Mouse (Mus musculus) bone marrow, adult 2 months (tissue): ENCODE data around the gene Sf3b2. TPM values are rescaled to one million over a fixed set of nuclear protein-coding genes. Genes with fewer than 3 reads are reported as not detected.
A peak's percentile ranks its signal among the peaks of the same experiment; 100 is the strongest.

Experiments used
- H3K27ac ChIP-seq: fragments of 200-500 bp; 2 replicates; pipeline ENCODE4 v1.5.1; 2012; ENCODE audit warnings: low read depth, mild to moderate bottlenecking, control low read depth, inconsistent platforms, low read length; ENCODE audit not compliant: control insufficient read depth, poor library complexity, insufficient read depth
- H3K4me1 ChIP-seq: fragments of 200-500 bp; 2 replicates; pipeline ENCODE4 v1.6.1; 2011; ENCODE audit warnings: low read length; ENCODE audit not compliant: control insufficient read depth, insufficient read depth
- H3K4me3 ChIP-seq: fragments of 200-500 bp; replicated peaks from 2 replicates; pipeline ENCODE3; 2011; ENCODE audit warnings: mild to moderate bottlenecking, low read depth, low read length, control low read depth; ENCODE audit not compliant: control insufficient read depth
- CTCF ChIP-seq: fragments of 200-500 bp; IDR thresholded peaks from 2 replicates; pipeline ENCODE4 v1.5.1; 2011; ENCODE audit warnings: low read length, control low read depth; ENCODE audit not compliant: control insufficient read depth, insufficient read depth
- POLR2A ChIP-seq: fragments of 200-500 bp; IDR thresholded peaks from 2 replicates; pipeline ENCODE4 v1.6.1; 2011; ENCODE audit warnings: low read depth, mild to moderate bottlenecking, control low read depth, low read length, borderline replicate concordance; ENCODE audit not compliant: control insufficient read depth
- WGBS: fragments of 180-500 bp; shearing (Covaris S2); methylation state at CpG from one replicate; pipeline ENCODE4 v1.1.7; 2018; 5-methylcytosine and 5-hydroxymethylcytosine counted together
- polyA plus RNA-seq: library from polyadenylated mRNA; stranded (reverse); fragments of >200 nt; gene quantifications from 2 replicates; pipeline ENCODE4 v1.2.4, GENCODE M21; 2011; ENCODE audit warnings: low replicate concordance; ENCODE audit not compliant: missing spikeins, insufficient read depth, insufficient read length

Gene Sf3b2
- polyA plus RNA-seq, 1 experiment = 101 TPM

DNA sequence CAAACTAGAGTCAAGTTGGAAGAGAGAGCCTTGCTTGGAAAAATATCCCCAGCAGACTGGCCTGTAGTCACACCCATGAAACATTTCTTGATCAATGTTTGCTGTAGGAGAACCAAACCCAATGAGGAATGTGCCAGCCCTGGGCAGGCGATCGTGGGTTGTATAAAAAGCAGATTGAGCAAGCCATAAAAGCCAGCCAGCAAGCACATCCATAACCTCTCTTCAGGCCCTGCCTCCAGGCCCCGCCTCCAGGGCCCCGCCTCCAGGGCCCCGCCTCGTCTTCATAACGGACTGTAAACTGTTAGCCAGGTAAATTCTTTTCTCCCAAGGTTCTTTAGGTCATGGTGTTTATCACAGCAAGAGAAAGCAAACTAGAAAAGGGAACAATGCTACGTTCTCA is 16.9 kb downstream of the Sf3b2 start:
- no peak for TF ChIP-seq CTCF
- no peak for TF ChIP-seq POLR2A
- no peak overlapping the region for H3K4me3 ChIP-seq
- WGBS = 65% methylated on average over 8 of the region's 8 CpGs

DNA sequence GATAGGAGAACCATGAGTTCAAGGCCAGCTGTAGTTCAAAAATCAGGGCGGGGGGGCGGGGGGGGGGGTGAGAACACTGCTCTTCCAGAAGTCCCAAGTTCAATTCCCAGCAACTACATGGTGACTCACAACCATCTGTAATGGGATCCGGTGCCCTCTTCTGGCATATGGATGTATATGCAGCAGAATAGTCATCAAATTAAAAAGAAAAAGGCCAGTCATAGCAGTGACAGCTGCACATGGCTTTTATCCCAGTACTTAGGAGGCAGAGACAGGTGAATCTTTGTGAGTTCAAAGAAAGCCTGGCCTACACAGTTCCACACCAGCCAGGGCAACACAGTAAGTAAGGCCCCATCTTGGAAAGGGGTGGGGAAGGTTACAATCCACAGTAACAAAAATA is 18.1 kb downstream of the Sf3b2 start:
- TF ChIP-seq CTCF (no peak), POLR2A (no peak)
- WGBS = 86% methylated on average over 3 of the region's 3 CpGs
- Histone ChIP-seq H3K27ac (no peak overlapping the region), H3K4me3 (no peak overlapping the region), H3K4me1 (peaks cover 3% of the 10 kb centered on the region; the same call in 1 of the 2 replicates)

More for the DNA sequence above, 16.9 kb downstream of the Sf3b2 start:
- H3K4me1 ChIP-seq = peaks cover 3% of the 10 kb centered on the region
- no peak overlapping the region for H3K27ac ChIP-seq

DNA sequence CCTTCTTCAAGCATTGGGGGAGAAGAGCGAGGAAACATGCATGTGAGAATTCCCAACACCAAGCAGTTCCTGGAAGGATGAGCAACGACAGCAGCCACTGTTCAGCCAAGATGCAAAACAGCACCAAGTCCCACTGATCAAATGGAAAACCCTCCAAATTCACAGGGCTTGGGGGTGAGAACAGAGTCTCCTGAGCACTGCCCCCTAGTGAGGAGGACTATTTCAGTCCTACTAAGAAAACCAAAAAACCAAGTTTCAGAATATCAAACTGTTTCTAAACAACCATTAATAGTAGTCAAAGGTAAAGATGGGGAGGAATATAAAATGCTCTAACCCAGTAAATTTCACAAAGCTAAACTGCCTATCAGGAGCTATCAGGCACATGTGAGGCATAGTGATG is 18.7 kb downstream of the Sf3b2 start:
- TF ChIP-seq POLR2A = no peak
- TF ChIP-seq CTCF = no peak
- 93% methylated on average over 2 of the region's 2 CpGs for WGBS
- H3K4me3 ChIP-seq = no peak overlapping the region
- H3K27ac ChIP-seq = no peak overlapping the region
- H3K4me1 ChIP-seq = peaks cover 4% of the 10 kb centered on the region; the same call in 1 of the 2 replicates

DNA sequence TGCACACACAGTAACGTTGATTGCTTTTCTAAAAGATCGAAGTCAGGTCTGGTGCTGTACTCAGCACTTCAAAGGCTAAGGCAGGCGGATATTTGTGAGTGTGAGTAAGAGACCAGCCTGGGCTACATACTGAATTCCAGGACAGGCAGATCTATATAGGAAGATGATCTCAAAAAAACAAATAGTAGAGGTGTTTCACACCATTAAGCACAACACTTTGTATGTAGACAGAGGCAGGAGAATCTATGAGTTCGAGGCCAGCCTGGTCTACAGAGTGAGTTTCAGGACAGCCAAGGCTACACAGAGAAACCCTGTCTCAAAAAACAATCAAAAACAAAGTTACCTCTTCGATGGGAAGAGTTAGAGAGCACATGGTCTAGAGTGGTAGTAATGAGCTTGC is 19.5 kb downstream of the Sf3b2 start:
- 89% methylated on average over 5 of the region's 5 CpGs for WGBS
- Histone ChIP-seq H3K4me3 (no peak overlapping the region), H3K27ac (no peak overlapping the region), H3K4me1 (peaks cover 4% of the 10 kb centered on the region; the same call in 1 of the 2 replicates)
- TF ChIP-seq POLR2A = no peak
- TF ChIP-seq CTCF = no peak

DNA sequence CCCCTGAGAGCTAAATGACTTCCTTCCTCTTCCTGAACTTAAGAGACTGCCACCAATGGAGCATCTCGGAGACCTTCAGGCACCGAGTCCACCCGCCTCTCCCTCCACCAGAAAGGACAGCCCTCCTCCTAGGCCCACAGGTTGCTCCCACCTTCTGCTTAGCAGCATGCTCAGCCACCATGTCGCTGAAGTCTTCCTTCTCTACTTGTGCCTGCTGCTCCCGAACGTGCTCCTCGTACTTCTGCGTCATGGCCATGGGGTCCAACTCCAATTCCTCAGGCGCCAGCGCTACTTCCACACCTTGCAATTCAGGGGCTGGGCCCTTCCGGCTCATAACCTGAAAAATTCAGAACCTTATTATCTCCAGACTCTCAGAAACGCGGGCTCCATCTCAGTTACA is 20.6 kb downstream of the Sf3b2 start:
- Histone ChIP-seq H3K4me3 (no peak overlapping the region), H3K4me1 (peaks cover 4% of the 10 kb centered on the region; the same call in 1 of the 2 replicates), H3K27ac (peak overlapping the region; percentile 75)
- TF ChIP-seq CTCF = no peak
- no peak for TF ChIP-seq POLR2A
- WGBS = 70% methylated on average over 13 of the region's 13 CpGs

DNA sequence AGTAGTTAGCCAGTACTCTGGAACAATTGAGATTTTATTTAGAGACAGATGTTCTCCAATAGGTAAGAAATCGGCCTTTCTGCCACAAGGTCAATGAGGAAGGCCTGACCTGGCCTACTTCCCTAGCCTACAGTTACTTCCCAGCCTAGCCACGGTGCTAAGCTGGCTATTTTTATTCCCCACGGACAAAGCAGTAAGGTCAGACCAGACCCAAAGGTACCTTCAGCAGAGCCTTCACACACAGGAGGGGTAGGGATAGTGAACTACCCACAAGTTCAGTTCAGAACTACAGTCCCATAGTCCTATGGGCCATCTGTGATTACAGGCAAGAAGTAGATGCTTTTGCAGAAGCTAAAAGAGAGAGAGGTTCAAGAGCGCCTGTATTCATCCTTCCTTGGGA is 21.3 kb downstream of the Sf3b2 start:
- H3K27ac ChIP-seq = peak overlapping the region; percentile 32; the same call in 1 of the 2 replicates
- H3K4me3 ChIP-seq = no peak overlapping the region
- peaks cover 4% of the 10 kb centered on the region; the same call in 1 of the 2 replicates for H3K4me1 ChIP-seq
- TF ChIP-seq CTCF (no peak), POLR2A (no peak)
- WGBS = 31% methylated on average over 4 of the region's 4 CpGs

DNA sequence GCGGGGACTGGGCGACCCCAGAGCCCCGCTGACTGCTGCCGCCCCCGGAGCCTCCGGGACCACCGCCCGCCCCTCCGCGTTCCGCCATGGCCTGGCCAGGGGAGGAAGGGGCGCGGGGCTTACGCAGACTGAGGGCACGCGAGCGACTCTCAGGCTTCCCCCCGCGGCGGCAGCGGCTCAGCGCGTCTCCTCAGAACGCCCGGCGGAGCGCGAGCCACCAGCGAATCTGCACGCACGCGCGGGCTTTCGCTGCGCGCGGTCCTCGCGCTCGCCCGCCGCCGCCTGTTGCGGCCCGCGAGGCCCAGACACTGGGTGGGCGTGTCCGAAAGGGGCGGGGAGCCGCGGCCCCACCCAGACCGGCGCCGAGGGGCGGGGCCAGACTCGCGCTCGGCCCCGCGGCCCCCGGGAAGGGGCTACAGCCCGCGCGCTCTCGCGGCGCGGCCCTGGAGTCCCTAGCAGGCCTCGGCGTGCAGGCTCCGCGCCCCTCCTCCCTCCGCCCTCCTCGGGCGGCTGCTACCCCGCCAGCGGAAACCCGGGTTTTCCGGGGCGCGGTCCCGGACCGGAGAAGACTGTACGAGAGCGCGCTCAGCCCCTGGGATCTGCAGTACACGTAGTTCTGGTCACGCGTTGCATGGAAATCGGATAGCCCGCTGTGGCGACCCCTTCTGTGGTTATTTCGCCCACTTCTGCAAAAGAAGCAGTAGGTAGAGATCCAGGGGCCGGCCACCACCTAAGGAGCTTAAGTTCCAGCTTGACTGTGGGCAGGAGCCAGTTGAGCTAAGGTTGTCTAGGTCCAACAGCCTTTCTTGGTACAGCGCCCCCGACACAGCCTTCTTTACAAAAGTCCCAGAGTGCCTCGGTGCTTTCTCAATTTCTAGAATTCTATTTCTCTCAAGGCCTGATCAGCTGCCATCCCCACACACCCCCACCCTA is 22.2 kb downstream of the Sf3b2 start, which contains the start of gene Pacs1:
Gene Pacs1, minus strand, starts transcription at position 319 of the 933 bp plus-strand sequence.
- no peak for TF ChIP-seq CTCF
- TF ChIP-seq POLR2A = peak; percentile 47; the same call in 1 of the 2 replicates
- Histone ChIP-seq H3K4me3 (peak within 1 kb of the TSS; percentile 85), H3K27ac (peak within 1 kb of the TSS; percentile 82), H3K4me1 (peaks cover 4% of the 10 kb centered on the region; the same call in 1 of the 2 replicates)
- under 1% methylated on average over 97 of the region's 97 CpGs for WGBS

DNA sequence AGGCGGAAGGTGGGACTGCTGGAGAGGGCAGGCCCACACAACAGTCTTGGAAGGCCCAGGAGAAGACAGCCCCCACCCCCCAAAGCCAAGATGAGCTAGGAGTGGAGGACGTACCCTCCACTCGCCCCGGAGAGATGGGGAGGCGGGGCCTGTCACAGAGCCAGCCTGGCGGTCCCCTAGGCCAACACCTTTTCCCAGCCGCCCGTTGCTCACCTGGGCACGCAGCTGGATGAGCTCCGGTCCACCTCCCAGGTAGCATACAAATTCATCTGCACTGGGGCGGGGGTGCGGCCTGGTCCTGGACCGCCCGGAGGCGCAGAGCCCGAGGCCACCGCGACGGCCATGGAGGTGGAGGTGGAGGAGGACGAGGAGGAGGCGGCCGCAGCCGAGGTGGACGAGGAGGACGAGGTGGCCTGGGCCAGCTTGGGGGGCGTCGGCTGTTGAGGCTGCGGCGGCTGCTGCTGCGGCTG is 22.9 kb downstream of the Sf3b2 start:
- H3K4me1 ChIP-seq = peaks cover 4% of the 10 kb centered on the region; the same call in 1 of the 2 replicates
- TF ChIP-seq CTCF (no peak), POLR2A (peak; percentile 49; the same call in 1 of the 2 replicates)
- WGBS = 2% methylated on average over 29 of the region's 30 CpGs
- peak overlapping the region; percentile 85 for H3K4me3 ChIP-seq
- H3K27ac ChIP-seq = peak overlapping the region; percentile 82
